Mouse (Mus musculus): Measurements from ENCODE around the gene Ppif. TPM values are rescaled to one million over a fixed set of nuclear protein-coding genes. Genes with fewer than 3 reads are reported as not detected.

Gene Ppif
- polyA plus RNA-seq, 1 experiment = 79.2 TPM

- TF ChIP-seq GATA1 (IDR thresholded peaks at IDR 0.05; ENCODE audit: low read length) = no peak
Observed at GRCm38 (mm10) chr14:25716528-25716927, 22.6 kb downstream of the Ppif start.

DNA sequence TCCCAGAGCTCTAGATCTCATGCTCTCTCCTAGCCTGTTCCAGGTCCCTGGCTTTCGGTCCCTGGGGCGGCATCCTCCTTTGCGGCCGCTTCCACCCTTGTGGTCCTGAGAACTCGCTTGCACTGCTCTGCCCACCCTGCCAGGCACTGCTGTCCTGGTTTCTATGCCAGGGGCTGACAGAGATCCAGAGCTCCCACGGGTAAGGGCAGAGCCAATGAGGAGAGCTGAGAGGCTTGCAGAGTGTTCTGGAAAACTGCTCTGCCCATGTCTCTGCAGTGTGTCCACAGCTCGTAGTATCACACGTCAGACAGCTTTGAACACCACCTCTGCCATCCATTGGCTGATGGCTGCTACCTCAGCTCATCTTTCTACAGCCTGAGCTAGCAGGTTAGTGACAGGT lies 23.8 kb downstream of the Ppif start:
- TF ChIP-seq GATA1 (IDR thresholded peaks at IDR 0.05; ENCODE audit: low read length) = no peak

- TF ChIP-seq GATA1 (IDR thresholded peaks at IDR 0.05; ENCODE audit: low read length) = no peak
Observed at GRCm38 (mm10) chr14:25718471-25718870, 24.5 kb downstream of the Ppif start.

GRCm38 (mm10) chr14:25719371-25719770 lies 25.4 kb downstream of the Ppif start:
- no peak for TF ChIP-seq GATA1 (IDR thresholded peaks at IDR 0.05; ENCODE audit: low read length)

DNA sequence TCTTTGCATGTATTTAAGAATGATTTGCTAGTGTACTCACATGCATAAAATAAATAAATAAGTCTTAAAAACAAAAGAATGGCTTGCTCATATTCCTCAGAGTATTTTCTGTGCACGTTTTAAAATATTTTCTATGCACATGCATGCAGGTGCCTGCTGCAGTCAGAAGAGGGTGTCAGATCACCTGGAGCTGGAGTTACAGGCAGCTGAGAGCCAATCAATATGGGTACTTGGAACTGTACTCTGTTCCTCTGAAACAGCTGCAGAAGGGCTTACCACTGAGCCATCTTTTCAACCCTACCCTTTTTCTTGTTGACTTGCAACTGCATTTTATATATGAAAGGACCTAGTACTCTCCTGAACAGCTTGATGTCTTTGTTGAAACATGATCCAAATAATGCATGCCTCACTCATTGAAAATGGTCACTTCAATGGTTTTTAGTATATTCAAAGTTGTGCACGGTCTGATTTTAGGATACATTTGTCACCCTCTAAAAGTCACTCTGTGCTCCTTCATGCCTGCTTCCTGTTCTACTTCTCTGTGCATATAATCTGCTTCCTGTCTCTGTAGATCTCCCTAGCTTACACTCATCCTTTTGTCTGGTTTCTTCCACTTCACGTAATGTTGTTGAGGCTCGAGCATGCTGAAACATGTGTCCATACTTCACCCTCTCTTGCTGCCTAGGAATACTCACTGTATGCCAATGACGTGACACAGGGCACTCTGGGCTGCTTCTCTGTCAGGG lies 27.2 kb downstream of the Ppif start:
- no peak for TF ChIP-seq GATA1 (IDR thresholded peaks at IDR 0.05; ENCODE audit: low read length)

DNA sequence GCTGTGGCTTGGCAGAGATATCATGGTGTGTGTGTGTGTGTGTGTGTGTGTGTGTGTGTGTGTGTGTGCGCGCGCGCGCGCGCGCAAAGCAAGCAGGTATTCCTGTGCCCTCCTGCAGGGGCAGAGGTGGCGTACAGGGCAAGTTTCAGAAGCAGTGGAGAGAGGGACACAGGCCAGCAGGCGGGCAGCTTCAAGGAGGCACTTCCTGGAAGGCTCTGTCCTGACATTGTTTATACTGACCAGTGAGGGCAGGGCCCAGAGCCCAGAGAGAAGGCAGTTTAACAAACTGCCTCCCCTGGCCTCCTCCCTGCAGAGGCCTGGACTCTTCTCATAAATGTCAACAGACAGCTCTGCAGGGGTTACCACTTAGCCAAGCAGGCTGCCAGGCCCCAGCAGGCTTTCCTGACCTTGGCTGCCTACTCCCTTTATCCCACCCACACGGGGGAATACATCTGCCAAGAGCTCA lies 31.1 kb downstream of the Ppif start:
- TF ChIP-seq GATA1 (IDR thresholded peaks at IDR 0.05; ENCODE audit: low read length) = no peak

GRCm38 (mm10) chr14:25725690-25726089 lies 31.7 kb downstream of the Ppif start:
- no peak for TF ChIP-seq GATA1 (IDR thresholded peaks at IDR 0.05; ENCODE audit: low read length)

- no peak for TF ChIP-seq GATA1 (IDR thresholded peaks at IDR 0.05; ENCODE audit: low read length)
Observed at GRCm38 (mm10) chr14:25726226-25727148, 32.5 kb downstream of the Ppif start.

GRCm38 (mm10) chr14:25727149-25727510 lies 33.2 kb downstream of the Ppif start:
- no peak for TF ChIP-seq GATA1 (IDR thresholded peaks at IDR 0.05; ENCODE audit: low read length)

DNA sequence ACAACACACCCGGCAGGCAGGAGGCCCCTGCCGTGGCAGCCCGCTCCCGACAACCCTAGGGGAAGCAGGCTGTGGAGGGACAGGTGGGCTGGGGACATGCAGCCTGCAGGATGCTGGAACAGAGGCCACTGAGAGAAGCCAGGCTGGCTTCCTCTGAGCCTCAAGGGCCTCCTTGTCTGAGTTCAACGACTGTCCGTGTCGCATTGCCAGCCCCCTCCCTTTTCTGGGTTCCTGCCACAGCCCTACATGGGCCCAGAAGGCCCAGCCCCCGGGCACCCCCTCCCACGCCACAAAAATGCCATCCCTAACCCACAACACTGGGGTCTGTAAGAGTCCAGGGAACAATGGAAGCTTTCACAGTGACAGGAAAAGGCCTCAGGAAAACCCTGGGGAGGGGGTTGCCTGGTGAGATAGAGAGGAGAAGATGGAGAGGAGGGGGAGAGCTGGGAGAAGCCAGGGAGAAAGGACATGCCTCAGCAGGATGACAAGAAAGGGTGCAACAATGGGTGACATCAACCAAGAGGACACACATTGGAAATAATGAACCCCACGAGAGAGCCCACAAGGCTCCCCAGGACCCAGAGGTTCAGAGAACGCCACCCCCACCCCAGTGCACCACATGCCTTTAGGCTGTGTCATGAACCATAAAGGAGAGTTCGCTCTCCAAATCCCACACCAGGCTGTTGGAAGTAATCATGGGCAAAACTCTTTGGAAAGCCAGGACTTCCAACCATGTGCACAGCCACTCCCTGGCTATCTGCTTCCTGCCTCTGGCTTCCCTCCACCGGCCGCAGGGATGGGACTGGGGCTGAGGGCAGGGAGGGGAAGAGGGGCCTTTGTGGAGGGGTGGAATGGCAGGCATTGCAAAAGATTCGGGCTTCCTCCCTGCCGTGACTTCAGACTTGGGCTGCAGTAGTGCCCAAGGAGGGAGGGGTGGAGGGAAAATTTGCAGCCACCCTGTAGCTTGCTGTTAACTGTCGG lies 41.1 kb downstream of the Ppif start:
- TF ChIP-seq GATA1 (IDR thresholded peaks at IDR 0.05; ENCODE audit: low read length) = no peak

DNA sequence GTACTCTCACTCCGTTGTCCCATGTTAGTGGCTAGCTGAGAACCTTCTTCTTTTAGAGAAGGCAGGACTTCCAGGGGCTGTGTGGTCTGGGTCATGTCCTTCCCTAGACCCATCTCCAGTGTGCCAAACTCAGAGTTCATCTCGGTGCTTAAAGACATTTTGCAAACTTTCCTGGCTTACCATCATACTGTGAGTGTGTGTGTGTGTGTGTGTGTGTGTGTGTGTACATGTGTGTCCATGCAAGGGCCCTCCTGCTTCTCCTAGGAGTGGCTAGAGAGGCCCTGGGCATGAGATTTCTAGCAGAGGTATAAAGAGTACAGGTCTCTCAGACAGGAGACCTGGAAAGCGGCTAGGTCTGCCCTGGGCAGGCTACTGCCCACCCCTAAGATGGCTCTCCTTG lies 42.2 kb downstream of the Ppif start:
- no peak for TF ChIP-seq GATA1 (IDR thresholded peaks at IDR 0.05; ENCODE audit: low read length)

DNA sequence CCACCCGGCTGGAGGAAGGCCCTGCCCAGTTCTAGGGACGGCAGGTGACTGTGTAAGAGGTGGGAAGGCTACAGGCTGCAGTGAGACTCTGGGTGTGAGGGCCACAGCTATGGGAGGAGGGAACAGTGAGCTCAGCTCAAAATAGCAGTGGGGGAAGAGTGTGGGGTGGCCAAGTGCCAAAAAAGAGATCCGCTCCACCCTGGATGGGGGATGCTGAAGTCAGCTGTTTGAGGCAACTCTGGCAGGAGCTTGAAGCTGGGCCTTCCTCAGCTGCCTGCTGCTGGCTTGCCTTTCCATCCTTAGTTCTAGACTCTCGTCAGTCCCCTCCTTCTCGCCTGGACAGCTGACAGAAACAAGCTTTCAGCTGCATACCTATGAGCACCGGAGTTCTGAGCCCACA lies 42.6 kb downstream of the Ppif start:
- TF ChIP-seq GATA1 (IDR thresholded peaks at IDR 0.05; ENCODE audit: low read length) = no peak

- no peak for TF ChIP-seq GATA1 (IDR thresholded peaks at IDR 0.05; ENCODE audit: low read length)
Observed at GRCm38 (mm10) chr14:25738591-25739001, 44.6 kb downstream of the Ppif start.

DNA sequence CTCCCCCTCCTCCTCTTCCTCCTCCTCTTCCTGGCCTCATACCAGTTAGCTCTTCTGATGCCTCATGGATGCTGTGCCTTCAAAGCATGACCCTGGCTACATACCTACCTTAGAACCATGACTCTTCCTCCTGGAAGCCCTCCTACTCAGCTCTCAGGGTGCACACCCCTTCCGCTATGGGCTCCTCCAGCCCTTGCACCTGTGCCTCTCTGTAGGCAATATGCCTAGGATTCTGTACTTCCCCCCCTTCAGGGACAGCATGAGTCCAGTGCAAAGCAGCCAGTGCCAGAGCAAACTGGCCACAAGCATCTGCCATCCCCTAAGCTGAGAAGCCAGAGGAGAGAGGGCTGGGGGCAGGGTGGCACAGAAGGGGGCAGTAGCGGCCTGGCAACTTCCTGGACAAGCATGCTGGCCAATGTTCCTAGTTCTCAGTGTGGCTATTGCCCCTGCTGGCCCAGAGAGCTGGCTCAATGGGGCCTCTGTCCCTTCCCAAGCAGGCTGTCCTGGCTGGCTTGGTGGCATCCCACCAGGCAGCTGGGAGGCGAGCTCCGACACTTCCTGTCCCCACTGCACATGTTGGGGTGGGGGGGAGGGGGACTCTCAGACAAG lies 46.1 kb downstream of the Ppif start:
- no peak for TF ChIP-seq GATA1 (IDR thresholded peaks at IDR 0.05; ENCODE audit: low read length)

DNA sequence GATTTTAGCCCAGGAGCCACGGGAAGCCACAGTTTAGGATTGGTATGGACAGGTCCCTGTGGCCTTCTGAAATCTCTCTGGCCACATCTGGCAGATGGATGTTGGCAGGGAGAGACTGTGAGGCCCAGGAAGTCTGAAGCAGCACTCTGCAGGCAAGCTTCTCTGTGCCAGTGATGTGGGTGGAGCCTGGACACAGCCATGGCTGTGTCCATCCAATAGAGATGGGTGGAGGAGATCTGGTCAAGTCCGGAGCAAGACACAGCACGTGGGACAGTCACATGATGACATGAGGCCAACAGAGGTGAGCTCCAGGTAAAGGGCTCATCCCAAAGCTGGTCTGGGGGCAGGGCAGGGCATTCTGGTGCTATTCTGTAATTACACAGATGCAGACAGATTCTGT lies 47.3 kb downstream of the Ppif start:
- TF ChIP-seq GATA1 (IDR thresholded peaks at IDR 0.05; ENCODE audit: low read length) = no peak
